Mouse (Mus musculus) ovary, postnatal 14 days (tissue): ENCODE results near the gene Crkl.
A peak's percentile ranks its signal among the peaks of the same experiment; 100 is the strongest.

Experiments
- DNase-seq: peaks from one replicate; pipeline ENCODE4 v3.0.0; 2022; ENCODE audit warnings: low spot score

Gene Crkl

GRCm38 (mm10) chr16:17528276-17528675 is 76.5 kb downstream of the Crkl start:
- no peak for DNase-seq

- no peak for DNase-seq
Observed at GRCm38 (mm10) chr16:17529981-17530586, 78.3 kb downstream of the Crkl start.

GRCm38 (mm10) chr16:17530640-17531288 is 79.0 kb downstream of the Crkl start, which contains the start of gene Thap7:
Gene Thap7 (minus strand): TSS chr16:17531136.
- DNase-seq, result peak; percentile 93

- no peak for DNase-seq
Observed at GRCm38 (mm10) chr16:17532271-17532670, 80.5 kb downstream of the Crkl start.

GRCm38 (mm10) chr16:17532676-17533329 is 81.0 kb downstream of the Crkl start:
- DNase-seq, result no peak

GRCm38 (mm10) chr16:17536584-17536983 is 84.8 kb downstream of the Crkl start:
- no peak for DNase-seq
